Mouse (Mus musculus): ENCODE measurements around the gene Hist1h4d. TPM values are rescaled to one million over a fixed set of nuclear protein-coding genes. Genes with fewer than 3 reads are reported as not detected.
A peak's percentile ranks its signal among the peaks of the same experiment; 100 is the strongest.

The Hist1h4d gene
- total RNA-seq, 2 experiments from 2014 or later, result 134 to 145 TPM

DNA sequence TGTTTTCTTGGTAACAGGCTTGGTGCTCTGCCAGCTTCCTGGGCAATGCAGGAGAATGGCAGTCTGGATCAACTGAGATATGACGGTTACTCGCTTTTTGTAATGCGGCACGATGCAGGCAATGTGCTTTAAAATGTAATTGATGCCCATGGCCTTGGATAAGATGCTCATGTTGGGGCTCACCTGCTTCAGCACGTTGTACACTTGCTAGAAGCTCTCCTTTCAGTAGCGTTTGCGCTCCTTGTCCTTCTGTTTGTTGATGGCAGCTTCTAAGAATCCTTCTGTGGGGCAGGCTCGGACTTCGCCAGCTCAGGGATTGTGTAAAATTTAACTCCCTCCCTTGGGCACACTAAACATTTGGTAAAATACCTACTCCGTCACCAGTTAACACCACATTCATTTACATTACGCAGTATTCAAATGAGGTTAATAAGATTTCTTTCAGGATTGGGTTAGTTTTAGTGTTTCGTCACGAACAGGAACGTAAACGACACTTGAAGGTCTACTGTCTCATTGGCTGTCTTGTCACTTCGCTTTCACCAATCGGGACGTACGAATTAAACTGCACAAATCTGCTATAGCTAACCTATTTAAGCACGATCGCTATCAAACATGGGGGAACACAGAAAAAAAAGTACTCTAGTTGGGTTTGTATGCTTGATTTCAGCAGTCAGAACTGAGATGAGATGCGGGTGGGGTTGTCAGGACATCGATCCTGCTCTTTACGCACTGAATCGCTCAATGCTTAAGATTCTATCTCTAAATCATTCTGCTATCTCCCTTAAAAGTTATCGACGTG lies 39.5 kb downstream of the Hist1h4d start, which contains the start of gene Hist1h2be:
Gene Hist1h2be, minus strand, starts transcription at position 392 of the 799 bp plus-strand sequence.
- intact Hi-C loops (cut with DNase I), result loop anchor here (5.0 kb wide), 1 partner anchor 61 kb away; the partner anchor contains the start of genes Hist1h2ac and Hist1h2bc
- peak; percentile 82 to 85 for DNase-seq (ENCODE audit: extremely low spot score in 1 of 2, low spot score in 2 of 2)

DNA sequence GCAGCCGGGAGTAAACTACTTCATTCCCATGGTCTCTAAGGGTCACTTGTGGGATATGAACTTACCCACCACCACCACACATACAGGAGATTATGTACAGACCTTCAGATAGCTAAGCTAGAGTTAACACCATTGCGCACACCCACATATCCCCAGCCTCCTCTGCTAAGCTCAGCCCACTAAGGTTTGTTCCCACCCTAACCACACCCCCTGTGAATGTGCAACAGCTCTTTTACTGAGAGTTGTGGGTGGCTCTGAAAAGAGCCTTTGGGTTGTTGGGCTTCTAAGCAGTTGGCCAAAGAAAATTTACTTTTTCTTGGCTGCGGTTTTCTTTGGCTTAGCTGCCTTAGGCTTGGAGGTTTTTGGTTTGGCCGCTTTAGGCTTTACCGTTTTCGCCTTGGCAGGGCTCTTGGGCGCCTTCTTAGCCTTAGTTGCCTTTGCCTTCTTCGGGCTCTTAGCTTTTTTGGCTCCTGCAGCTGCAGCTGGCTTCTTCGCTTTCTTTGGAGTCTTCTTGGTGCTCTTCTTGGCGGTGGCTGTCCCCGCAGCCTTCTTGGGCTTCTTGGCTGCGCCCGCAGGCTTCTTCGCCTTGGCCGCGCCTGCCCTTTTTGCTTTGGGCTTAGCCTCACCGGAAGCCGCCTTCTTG lies 40.3 kb downstream of the Hist1h4d start:
- intact Hi-C loops (cut with DNase I), result loop anchor here (5.0 kb wide), 1 partner anchor 61 kb away; the partner anchor contains the start of genes Hist1h2ac and Hist1h2bc
- DNase-seq (ENCODE audit: extremely low spot score in 1 of 2, low spot score in 2 of 2), result peak; percentile 73 to 76

DNA sequence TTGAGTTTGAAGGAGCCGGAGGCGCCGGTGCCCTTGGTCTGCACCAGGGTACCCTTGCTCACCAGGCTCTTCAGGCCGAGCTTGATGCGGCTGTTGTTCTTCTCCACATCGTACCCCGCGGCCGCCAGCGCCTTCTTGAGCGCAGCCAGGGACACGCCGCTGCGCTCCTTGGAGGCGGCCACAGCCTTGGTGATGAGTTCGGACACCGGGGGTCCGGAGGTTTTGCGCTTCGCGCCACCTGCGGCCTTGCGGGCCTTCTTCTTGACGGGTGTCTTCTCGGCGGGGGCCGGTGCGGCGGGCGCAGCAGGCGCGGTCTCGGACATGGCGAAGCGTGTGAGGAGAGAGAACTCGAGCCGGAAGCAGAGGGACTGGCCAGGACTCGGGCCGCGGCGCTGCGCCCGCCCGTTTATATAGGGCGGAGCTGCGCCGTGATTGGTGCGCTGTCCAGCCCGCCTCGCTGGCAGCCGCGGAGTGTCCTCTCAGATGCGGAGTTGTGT lies 40.8 kb downstream of the Hist1h4d start, which contains the start of gene Hist1h1e:
Gene Hist1h1e, minus strand, starts transcription at position 384 of the 497 bp plus-strand sequence.
- peak; percentile 83 to 94 for DNase-seq (ENCODE audit: extremely low spot score in 1 of 2, low spot score in 2 of 2)
- intact Hi-C loops (cut with DNase I), result loop anchor here (5.0 kb wide), 1 partner anchor 60 kb away; the partner anchor contains the start of genes Hist1h2ac and Hist1h2bc

DNA sequence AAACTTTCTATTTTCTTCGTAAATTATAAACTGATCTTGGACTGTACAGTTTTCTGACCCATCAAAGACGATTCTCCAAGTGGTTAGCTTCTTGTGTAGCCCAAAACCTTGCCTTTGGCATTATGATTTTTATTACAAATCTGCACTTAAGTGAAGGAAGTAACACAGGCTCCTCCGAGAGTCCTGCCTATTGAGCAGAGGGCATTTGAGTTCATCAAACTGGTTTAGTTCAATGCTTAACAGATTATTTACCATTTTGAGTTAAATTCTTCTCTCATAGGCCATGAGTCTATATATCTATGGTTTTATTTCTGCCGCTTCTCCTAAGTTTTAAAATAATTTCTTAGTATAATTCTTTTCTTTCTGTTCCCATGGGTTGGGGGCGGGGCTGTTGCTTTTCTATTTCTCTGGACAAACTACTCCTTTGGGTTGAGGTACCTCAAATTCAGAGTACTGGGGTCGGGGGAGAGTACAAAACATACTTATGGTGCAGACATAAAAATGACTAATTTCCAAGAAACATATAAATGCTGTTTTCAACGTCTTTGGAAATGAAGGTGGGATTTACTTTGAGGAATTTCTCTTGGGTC lies 41.6 kb downstream of the Hist1h4d start:
- DNase-seq (ENCODE audit: extremely low spot score in 1 of 2, low spot score in 2 of 2), result peak in 1 of 2 experiments; percentile 34
- intact Hi-C loops (cut with DNase I), result loop anchor here (5.0 kb wide), 1 partner anchor 59 kb away; the partner anchor contains the start of genes Hist1h2ac and Hist1h2bc

DNA sequence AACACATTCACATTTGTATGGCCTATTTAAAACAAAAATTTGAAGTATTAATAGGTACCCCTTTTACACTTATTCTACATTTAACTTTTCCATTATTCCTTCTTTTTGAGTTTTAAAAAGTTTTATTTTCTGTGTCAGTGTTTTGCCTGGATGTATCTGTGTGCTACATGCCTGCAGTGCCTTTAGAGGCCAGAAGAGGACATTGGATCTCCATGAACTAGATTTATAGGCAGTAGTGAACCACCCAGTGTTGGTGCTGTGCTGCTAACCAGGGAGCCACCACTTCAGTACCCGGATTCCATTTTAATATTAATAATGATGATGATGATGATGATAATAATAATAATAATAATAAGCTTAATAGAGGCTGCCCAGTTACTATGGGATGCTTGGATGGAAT lies 49.3 kb downstream of the Hist1h4d start:
- intact Hi-C loops (cut with DNase I), result no loop called here
- DNase-seq (ENCODE audit: extremely low spot score in 1 of 2, low spot score in 2 of 2), result no peak

Small RNAs within 50 kb of the gene (microRNA-seq; reads per million reads assigned to microRNA genes)
- gene Gm44297 (not detected), gene Gm44359 (not detected), gene Gm44394 (not detected)

Other genes with a start within 250 kb of the Hist1h4d start
- gene Zfp322a, start 212.4 kb upstream of the Hist1h4d start, total RNA-seq (2021), result 10 to 100 TPM; 38.1 to 40.8 TPM
- 1 to 10 TPM; 6.3 to 6.5 TPM for gene Abt1, start 157.7 kb upstream of the Hist1h4d start, total RNA-seq (2021)
- not detected for gene Btn1a1, start 115.7 kb upstream of the Hist1h4d start, total RNA-seq (2021)
- under 1 TPM; 0.75 to 0.88 TPM for gene Btn2a2, start 92.7 kb upstream of the Hist1h4d start, total RNA-seq (2021)
- gene Hist1h4h, start 50.5 kb upstream of the Hist1h4d start, total RNA-seq (2021), result 100 to 1,000 TPM; 265 to 270 TPM
- gene Hist1h2af, start 47.7 kb upstream of the Hist1h4d start, total RNA-seq (2021), result 10 to 100 TPM; 27.0 to 28.3 TPM
- 10 to 100 TPM in 1 of 2 experiments, 1 to 10 TPM in 1; 9.7 to 10.4 TPM for gene Hist1h3g, start 46.2 kb upstream of the Hist1h4d start, total RNA-seq (2021)
- gene Hist1h2bh, start 38.2 kb upstream of the Hist1h4d start, total RNA-seq (2021), result 1 to 10 TPM; 1.4 to 1.7 TPM
- gene Hist1h3f, start 37.5 kb upstream of the Hist1h4d start, total RNA-seq (2021), result 10 to 100 TPM; 22.6 to 23.0 TPM
- 100 to 1,000 TPM; 148 to 159 TPM for gene Hist1h4f, start 29.9 kb upstream of the Hist1h4d start, total RNA-seq (2021)
- 1 to 10 TPM; 4.5 to 5.3 TPM for gene Hist1h1d, start 28.3 kb upstream of the Hist1h4d start, total RNA-seq (2021)
- gene Hist1h3e, start 19.2 kb upstream of the Hist1h4d start, total RNA-seq (2021), result 10 to 100 TPM; 65.0 to 81.2 TPM
- 10 to 100 TPM in 1 of 2 experiments, 1 to 10 TPM in 1; 9.5 to 14.3 TPM for gene Hist1h2ae, start 10.4 kb upstream of the Hist1h4d start, total RNA-seq (2021)
- gene Hist1h2bg, start 10.2 kb upstream of the Hist1h4d start, total RNA-seq (2021), result 100 to 1,000 TPM in 1 of 2 experiments, 10 to 100 TPM in 1; 94.0 to 103 TPM
- 10 to 100 TPM; 38.1 to 39.3 TPM for gene Hist1h2bf, start 7.4 kb upstream of the Hist1h4d start, total RNA-seq (2021)
- gene Hist1h2ad, start 7.2 kb upstream of the Hist1h4d start, total RNA-seq (2021), result 1 to 10 TPM; 5.8 to 9.4 TPM
- gene Hist1h3d, start 5.8 kb upstream of the Hist1h4d start, total RNA-seq (2021), result 1 to 10 TPM; 8.4 to 9.1 TPM
- 1 to 10 TPM; 6.8 to 7.2 TPM for gene Hist1h2be, start 39.5 kb downstream of the Hist1h4d start, total RNA-seq (2021)
- gene Hist1h1e, start 41.0 kb downstream of the Hist1h4d start, total RNA-seq (2021), result 10 to 100 TPM; 62.5 to 68.0 TPM
- 1 to 10 TPM; 2.4 to 2.9 TPM for gene Hist1h2ac, start 102.3 kb downstream of the Hist1h4d start, total RNA-seq (2021)
- gene Hist1h2bc, start 102.6 kb downstream of the Hist1h4d start, total RNA-seq (2021), result 10 to 100 TPM; 17.4 to 21.2 TPM
- gene Hist1h1t, start 114.2 kb downstream of the Hist1h4d start, total RNA-seq (2021), result not detected
- gene Hist1h4c, start 116.9 kb downstream of the Hist1h4d start, total RNA-seq (2021), result 100 to 1,000 TPM in 1 of 2 experiments, 10 to 100 TPM in 1; 94.0 to 104 TPM
- 1 to 10 TPM; 2.0 to 2.5 TPM for gene Hfe, start 129.3 kb downstream of the Hist1h4d start, total RNA-seq (2021)
- gene Hist1h1c, start 157.2 kb downstream of the Hist1h4d start, total RNA-seq (2021), result 10 to 100 TPM; 75.9 to 81.0 TPM
- 10 to 100 TPM; 13.2 to 15.0 TPM for gene Hist1h3c, start 164.0 kb downstream of the Hist1h4d start, total RNA-seq (2021)
- 10 to 100 TPM; 25.4 to 26.6 TPM for gene Hist1h2bb, start 165.1 kb downstream of the Hist1h4d start, total RNA-seq (2021)
- 10 to 100 TPM; 43.9 to 44.2 TPM for gene Hist1h2ab, start 169.5 kb downstream of the Hist1h4d start, total RNA-seq (2021)
- 10 to 100 TPM; 37.4 to 47.0 TPM for gene Hist1h3b, start 170.7 kb downstream of the Hist1h4d start, total RNA-seq (2021)
- 10 to 100 TPM; 79.7 to 80.1 TPM for gene Hist1h4b, start 175.4 kb downstream of the Hist1h4d start, total RNA-seq (2021)
- gene Hist1h4a, start 179.6 kb downstream of the Hist1h4d start, total RNA-seq (2021), result 10 to 100 TPM; 77.4 to 83.3 TPM
- 10 to 100 TPM; 53.3 to 58.4 TPM for gene Hist1h3a, start 180.8 kb downstream of the Hist1h4d start, total RNA-seq (2021)
- 10 to 100 TPM; 32.9 to 36.8 TPM for gene Hist1h1a, start 182.1 kb downstream of the Hist1h4d start, total RNA-seq (2021)
- gene Trim38, start 188.3 kb downstream of the Hist1h4d start, total RNA-seq (2021), result under 1 TPM; 0.36 to 0.54 TPM
- not detected for gene Slc17a2, start 225.4 kb downstream of the Hist1h4d start, total RNA-seq (2021)

Measured in left cerebral cortex, postnatal 10 days (tissue).